Mouse (Mus musculus): ENCODE measurements at regions not wholly inside any gene's neighbourhood (a gene's known extent, or its start where the extent isn't known, plus 50 kb on each side); places are given as distances from the start of the nearest gene placed in this dataset.
"Not testable (repeated sequence)": the region's sequence is repeated elsewhere in the genome, so short reads cannot be mapped to it uniquely, and the experiment has no call there.

DNA sequence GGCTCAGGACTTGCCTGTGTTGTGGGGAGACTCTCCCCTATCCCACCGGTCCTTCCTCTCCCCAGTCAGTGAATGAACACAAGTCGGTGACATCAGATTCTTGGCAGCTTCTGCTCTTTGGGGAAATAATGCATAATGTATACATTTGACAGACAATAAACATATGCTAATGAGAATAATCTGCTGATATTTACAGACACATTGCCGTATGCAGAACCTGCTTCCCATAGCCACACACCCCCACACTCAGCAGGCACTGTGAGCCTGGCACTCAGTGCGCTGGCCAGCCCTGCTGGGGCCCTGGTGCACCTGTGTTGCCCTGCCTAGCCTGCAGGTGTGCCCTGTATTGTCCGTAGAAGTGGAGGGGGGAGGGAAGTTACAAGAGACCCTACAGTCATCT, 215.5 kb downstream of the Matn1 start:
- DNase-seq (ENCODE audit: low read depth, low spot score) = no peak

DNA sequence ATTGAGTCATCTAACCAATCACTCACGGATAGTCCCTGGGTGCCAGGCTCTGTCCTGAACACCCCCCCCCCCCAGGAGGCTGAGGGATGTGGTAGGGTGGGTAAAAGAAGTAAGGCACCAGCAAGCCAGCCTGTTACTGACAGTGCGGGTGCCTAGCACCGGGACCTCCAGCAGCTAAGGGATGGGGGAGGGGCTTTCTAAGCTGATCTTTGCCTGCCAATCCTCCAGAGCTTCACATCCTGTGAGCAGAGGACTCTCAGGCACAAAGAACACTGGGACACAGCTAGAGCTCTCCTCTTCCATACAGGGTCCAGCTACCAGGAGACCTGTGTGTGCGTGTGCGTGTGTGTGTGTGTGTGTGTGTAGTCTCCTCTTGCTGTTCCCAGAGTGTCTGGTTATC, 215.9 kb downstream of the Matn1 start:
- peak; percentile 14 for DNase-seq (ENCODE audit: low read depth, low spot score)

DNA sequence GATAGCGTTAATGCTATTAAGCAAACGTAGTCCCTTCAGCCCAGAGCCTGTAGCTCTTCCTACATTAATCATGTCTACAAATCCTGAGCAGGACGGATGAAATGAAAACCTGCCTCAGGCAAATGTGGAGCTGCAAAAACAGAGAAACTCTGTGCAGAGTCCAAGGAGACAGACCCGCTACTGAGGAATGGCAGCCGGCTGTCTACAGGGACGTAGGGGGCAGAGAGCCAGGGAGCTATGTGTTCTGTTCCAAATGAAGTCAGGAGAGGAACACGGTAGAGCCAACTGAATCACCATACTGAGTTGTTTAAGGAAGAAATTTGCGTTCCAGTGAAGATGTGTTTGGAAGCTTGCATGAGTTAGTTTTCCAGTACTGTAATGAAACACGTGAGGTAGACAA, 217.3 kb downstream of the Matn1 start:
- DNase-seq (ENCODE audit: low read depth, low spot score) = no peak

DNA sequence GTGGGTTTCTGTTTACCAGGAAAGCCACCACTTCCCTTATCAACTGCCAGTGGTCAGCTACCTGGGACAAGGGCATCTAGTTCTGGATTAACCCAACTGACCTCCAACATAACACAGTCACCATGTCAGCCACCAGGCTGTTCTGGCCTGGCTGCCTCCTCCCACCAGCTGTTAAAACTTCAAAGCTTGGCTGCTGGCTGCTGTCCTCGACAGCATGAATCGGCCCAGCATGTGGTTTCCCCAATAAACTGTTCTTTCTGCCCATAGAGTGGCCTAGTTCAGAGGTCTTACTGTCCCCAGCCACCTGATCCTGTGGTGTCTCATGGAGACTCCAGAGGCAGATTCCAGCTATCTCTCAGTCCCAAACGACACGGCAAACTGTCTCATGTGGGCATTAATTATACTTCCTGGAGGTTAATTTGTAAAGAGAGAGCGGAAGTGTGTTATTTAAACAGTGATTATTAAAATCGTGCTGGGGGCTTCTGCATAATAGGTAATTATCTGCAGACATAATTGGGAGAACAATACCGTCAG, 219.7 kb downstream of the Matn1 start:
- DNase-seq (ENCODE audit: low read depth, low spot score) = no peak

- DNase-seq (ENCODE audit: low read depth, low spot score) = no peak
Measured at GRCm38 (mm10) chr4:131166574-131167270, 222.5 kb downstream of the Matn1 start.

DNA sequence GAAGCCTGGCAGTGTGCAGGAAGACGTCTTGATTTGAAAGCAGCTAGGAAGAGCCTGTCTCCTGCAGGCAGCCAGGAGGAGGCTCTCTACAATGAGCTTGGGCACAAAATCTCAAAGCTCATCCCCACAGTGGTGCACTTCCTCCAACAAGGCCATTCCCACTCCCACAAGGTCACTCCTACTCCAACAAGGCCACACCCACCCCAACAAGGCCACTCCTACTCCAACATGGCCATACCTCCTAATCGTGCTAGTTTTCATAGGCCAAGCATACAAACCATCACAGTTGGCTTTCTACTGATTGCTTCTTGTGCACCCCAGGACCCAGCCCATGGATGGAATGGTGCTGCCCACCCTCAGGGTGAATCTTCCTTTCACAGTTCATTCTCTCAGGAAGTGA, 223.7 kb downstream of the Matn1 start:
- peak; percentile 82 for DNase-seq (ENCODE audit: low read depth, low spot score)

GRCm38 (mm10) chr4:131173783-131174460, 229.7 kb downstream of the Matn1 start:
- peak; percentile 16 for DNase-seq (ENCODE audit: low read depth, low spot score)

- DNase-seq (ENCODE audit: low read depth, low spot score) = no peak
Measured at GRCm38 (mm10) chr4:131176701-131177100, 232.5 kb downstream of the Matn1 start.

- no peak for DNase-seq (ENCODE audit: low read depth, low spot score)
Measured at GRCm38 (mm10) chr4:131177889-131178288, 233.7 kb downstream of the Matn1 start.

DNA sequence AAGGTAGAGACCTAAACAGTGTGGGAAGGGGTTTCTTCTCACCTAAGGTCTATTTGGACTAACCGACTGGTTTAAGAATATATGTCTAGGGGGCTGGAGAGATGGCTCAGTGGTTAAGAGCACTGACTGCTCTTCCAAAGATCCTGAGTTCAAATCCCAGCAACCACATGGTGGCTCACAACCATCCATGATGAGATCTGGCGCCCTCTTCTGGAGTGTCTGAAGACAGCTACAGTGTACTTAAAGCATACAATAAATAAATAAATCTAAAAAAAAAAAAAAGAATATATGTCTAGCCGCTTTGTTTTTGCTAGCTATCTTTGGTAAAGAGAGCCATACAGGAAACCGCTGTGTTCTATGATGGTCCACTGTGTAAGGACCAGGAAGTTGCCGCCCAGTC, 234.5 kb downstream of the Matn1 start:
- not testable (repeated sequence) for DNase-seq (ENCODE audit: low read depth, low spot score)

DNA sequence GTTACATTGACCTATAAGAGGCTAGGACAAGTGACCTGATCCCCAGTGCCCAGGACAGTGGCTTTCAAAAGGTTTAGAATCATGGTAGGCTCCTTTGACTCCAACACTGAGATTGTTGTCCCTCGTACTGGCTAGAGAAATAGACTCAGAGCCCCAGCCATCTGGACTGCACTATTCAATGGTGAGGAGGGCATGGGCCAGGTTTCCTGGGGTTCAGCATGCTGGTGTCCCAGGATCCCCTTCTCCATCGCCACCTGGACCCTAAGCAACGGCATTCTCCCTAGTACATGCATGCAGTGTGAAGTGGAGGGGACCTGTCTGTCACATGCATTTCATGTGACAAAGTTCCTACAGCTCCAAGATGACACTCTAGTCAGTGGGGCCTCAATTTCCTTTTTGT, 243.9 kb downstream of the Matn1 start:
- no peak for DNase-seq (ENCODE audit: low read depth, low spot score)

DNA sequence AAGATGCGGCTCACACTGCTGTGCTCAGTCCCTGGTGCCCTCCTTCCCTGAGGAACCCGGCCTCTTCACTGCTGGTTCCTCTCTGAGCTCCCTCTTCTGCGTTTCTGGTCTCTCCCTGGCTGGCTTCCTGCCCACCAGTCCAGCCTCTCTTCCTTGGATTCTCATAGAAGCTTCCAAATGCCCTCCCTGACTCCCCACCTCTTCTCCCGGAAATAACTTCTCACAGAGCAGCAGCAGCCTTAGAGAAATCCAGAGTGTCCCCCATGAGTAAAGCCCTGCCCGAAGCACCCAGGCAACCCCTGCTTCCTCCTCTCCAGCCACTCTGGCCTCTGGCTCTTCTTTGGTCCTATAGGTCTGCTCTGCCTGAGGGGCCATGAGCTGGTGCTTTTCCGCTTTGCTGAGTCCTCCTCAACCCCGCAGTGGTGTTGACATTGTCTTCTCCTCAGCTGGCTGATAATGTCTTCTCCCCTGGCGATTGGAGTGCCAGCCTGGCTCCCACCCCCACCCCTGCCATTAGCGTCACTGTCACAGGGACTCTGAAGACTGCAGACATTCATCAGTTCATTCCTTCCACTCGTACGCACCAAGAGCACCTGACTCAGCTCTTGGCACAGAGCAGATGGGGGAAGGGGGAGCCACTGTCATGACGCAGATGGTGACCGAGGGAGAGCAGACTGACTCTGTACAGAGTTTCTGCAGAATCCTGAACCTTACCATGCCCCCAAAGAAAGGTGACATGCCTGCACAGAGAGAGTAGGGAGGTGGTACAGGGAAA, 247.1 kb downstream of the Matn1 start:
- DNase-seq (ENCODE audit: low read depth, low spot score) = no peak

DNA sequence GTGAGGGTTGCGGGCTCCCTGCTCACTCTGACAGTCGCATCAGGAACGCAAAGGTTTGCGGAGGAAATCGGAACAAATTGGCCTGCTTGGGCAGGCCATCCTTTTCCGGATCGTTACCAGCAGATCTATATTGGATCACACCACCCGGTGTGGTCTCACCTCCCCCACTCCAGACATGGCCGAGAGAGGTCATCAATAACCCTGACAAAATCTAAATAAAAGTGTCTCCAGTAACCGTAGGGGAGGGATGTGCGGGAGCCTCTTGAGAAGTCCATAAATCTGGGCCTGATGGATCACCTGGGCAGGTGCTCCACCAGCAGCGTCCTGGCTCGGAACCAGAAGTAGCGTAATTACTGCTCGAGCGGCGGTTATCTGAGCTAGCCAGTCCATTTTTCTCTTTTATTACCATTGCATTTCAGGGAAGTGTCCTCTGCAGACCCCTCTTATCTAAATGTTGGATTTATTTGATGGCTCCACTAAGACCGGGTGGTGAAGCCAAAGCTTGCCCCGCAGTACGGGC, 249.8 kb downstream of the Matn1 start:
- no peak for DNase-seq (ENCODE audit: low read depth, low spot score)

GRCm38 (mm10) chr4:131196147-131196546, 252.0 kb downstream of the Matn1 start:
- no peak for DNase-seq (ENCODE audit: low read depth, low spot score)

DNA sequence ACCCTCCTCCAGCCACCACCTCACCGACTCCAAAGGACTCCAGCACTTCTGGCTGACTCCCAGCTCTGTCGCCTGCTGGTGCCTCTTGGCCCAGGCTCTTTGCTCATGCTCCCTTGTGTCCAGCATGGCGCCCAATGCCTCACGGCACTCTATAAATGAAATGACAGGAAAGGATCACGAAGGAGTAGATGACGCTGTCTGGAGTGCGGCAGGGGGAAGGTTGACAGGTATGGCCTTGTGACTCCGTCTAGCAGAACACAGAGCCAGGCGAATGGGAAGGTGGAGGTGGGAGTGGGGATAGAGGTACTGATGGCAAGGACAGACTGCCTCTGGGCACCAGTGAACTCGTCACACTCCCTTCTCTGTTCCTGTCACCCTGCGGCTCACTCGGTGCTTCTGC, 259.5 kb downstream of the Matn1 start:
- DNase-seq (ENCODE audit: low read depth, low spot score) = no peak

DNA sequence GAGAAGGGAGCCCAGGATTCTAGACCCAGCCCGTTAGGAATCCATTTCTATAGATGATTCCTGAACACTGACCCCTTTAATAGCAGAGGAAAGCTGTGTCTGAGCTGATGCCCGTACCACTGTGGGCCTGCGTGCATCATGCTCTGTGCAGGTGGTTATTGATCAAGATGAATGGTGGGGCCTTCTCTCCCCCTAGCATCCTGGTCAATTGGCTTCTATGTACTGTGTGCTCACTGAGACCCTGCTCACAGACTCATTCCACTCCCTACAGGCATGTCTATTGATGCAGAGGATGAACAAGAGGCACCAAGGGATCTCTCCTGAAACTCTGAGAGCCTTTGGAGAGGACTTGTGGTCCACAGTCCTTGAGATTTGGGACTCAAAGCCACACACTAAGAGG, 260.5 kb downstream of the Matn1 start:
- DNase-seq (ENCODE audit: low read depth, low spot score) = no peak

GRCm38 (mm10) chr4:131205127-131205526, 260.9 kb downstream of the Matn1 start:
- no peak for DNase-seq (ENCODE audit: low read depth, low spot score)

DNA sequence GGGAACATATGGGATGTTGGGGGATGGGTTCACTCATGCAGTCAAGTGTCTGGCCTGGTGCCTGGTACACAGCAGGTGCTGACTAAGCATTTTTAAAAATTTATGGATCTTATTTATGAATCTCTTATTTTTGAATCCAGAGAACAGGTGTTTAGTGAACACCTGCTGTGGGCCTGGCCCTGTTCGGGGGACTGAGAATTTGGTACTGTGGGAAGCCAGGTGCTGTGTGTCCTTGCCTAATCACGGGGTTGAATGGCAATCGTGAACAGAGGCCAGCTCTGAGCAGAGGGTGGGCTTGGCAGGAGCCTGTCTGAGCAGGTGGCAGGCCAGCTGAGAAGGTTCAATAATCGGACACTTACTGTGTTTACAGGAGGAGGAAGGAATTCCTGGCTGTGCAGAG, 261.5 kb downstream of the Matn1 start:
- no peak for DNase-seq (ENCODE audit: low read depth, low spot score)

DNA sequence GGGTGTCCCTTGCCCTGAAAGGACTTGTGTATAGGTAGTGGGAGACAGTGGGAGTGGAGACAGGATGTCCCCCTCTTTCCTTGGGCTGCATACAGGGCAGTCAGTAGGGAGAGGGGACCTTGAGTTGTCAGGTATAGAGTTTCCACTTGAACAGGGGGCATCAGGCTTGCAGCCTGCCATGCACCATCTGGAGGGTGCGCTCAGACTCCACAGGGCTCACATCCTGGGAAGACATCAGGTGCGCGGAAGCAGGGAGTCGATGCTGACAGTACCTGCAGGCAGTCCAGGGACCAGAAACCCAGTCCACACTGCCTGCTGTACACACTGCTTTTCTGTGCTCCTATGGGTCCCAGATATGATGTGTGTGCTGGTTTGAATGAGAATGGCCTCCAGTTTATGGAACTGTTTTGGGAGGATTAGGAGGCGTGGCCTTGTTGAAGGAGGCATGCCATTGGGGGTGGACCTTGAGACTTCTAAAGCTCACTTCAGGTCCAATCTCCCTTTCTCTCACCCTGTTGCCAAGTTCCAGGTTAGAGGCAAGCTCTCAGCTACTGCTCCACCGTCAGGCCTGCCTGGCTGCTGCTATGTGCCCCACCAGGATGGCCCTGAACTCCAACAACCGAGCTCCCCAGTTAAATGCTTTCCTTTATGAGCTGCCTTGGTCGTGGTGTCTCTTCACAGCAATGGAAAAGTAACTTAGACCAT, 262.1 kb downstream of the Matn1 start:
- DNase-seq (ENCODE audit: low read depth, low spot score) = no peak

GRCm38 (mm10) chr4:131206886-131207200, 262.7 kb downstream of the Matn1 start:
- no peak for DNase-seq (ENCODE audit: low read depth, low spot score)

DNA sequence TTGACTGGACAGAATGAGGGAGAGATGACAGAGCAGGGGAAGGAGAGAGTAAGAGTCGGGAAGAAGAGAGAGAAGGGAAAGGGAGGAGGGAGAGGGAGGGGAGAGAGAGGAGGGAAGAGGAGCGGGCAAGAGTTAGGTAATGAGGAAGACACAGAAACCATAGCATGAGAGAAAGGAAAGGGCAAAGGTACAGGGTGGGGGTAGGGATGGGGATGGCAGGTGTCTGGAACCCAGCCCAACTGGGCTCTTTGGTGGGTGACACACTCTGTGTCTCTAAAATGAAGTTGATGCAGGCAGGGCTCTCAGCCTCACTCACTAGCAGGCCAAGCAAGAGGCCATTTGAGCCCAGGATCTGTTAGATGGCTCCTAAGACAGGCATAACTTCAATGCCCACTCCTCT, 263.1 kb downstream of the Matn1 start:
- no peak for DNase-seq (ENCODE audit: low read depth, low spot score)

DNA sequence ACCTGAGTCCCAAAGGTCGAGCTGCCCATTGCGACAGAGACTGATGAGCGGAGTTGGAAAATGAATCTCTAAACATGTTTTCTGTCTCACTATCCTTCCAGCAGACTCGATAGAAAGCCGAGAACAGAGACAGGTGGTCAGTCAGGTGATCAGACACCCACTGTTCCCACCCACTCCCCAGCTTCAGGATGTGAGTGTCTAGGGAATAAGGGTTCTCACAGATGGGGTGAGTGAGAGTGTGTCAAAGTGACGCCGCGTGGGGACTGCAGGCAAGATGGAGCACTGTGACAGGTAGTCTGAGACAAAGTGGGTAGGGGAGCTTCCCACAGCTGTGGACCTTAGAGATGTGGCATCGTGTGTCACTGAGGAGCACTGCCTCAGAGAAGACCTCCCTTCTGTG, 264.0 kb downstream of the Matn1 start:
- no peak for DNase-seq (ENCODE audit: low read depth, low spot score)

Measured in ZHBTc4 (cell line).